Mouse (Mus musculus): Measurements from ENCODE around the gene Fam78b. TPM values are rescaled to one million over a fixed set of nuclear protein-coding genes. Genes with fewer than 3 reads are reported as not detected.

Gene Fam78b
- polyA plus RNA-seq, 1 experiment from 2014 or later: 4.7 TPM

GRCm38 (mm10) chr1:167042558-167042957 is 41.3 kb downstream of the Fam78b start:
- 0 out of 2 replicates have a peak, but pooled peaks cover 5% of the 10 kb centered on the region for H3K9me3 ChIP-seq (replicated peaks)
- no peak overlapping the region for H3K4me2 ChIP-seq
- no peak overlapping the region for H3K4me3 ChIP-seq
- H3K27me3 ChIP-seq: no peaks in the 10 kb centered on the region
- ATAC-seq: no peak
- no peaks in the 10 kb centered on the region for H3K36me3 ChIP-seq (ENCODE audit: poor library complexity, severe bottlenecking)
- no peak overlapping the region for H3K9ac ChIP-seq
- WGBS: 85% methylated on average over 6 of the region's 6 CpGs
- peaks cover 26% of the 10 kb centered on the region for H3K4me1 ChIP-seq
- no peak overlapping the region for H3K27ac ChIP-seq

GRCm38 (mm10) chr1:167046169-167046927 is 45.1 kb downstream of the Fam78b start:
- H3K27me3 ChIP-seq: no peaks in the 10 kb centered on the region
- no peak overlapping the region for H3K4me2 ChIP-seq
- H3K9me3 ChIP-seq (replicated peaks): 0 out of 2 replicates have a peak, but pooled peaks cover 5% of the 10 kb centered on the region
- peaks cover 15% of the 10 kb centered on the region for H3K4me1 ChIP-seq
- H3K27ac ChIP-seq: no peak overlapping the region
- H3K4me3 ChIP-seq: no peak overlapping the region
- no peak overlapping the region for H3K9ac ChIP-seq
- no peak for ATAC-seq
- 56% methylated on average over 10 of the region's 10 CpGs for WGBS
- H3K36me3 ChIP-seq (ENCODE audit: poor library complexity, severe bottlenecking): no peaks in the 10 kb centered on the region

GRCm38 (mm10) chr1:167050859-167051258 is 49.6 kb downstream of the Fam78b start:
- ATAC-seq: no peak
- Histone ChIP-seq H3K4me3 (no peak overlapping the region), H3K27me3 (no peaks in the 10 kb centered on the region), H3K36me3 (ENCODE audit: poor library complexity, severe bottlenecking) (no peaks in the 10 kb centered on the region), H3K4me1 (peaks cover 14% of the 10 kb centered on the region), H3K9me3 (replicated peaks) (no peaks in the 10 kb centered on the region), H3K9ac (no peak overlapping the region), H3K4me2 (no peak overlapping the region), H3K27ac (no peak overlapping the region)
- WGBS: 86% methylated on average over 3 of the region's 3 CpGs

- no peak overlapping the region for H3K9ac ChIP-seq
- no peak overlapping the region for H3K4me3 ChIP-seq
- H3K4me1 ChIP-seq: peaks cover 10% of the 10 kb centered on the region
- WGBS: 86% methylated on average over 7 of the region's 7 CpGs
- ATAC-seq: no peak
- no peaks in the 10 kb centered on the region for H3K27me3 ChIP-seq
- no peaks in the 10 kb centered on the region for H3K9me3 ChIP-seq (replicated peaks)
- H3K27ac ChIP-seq: no peak overlapping the region
- no peak overlapping the region for H3K4me2 ChIP-seq
- H3K36me3 ChIP-seq (ENCODE audit: poor library complexity, severe bottlenecking): no peaks in the 10 kb centered on the region
These were observed 52.8 kb downstream of the Fam78b start for GRCm38 (mm10) chr1:167054029-167054428.

- H3K4me2 ChIP-seq: no peak overlapping the region
- H3K4me1 ChIP-seq: peaks cover 23% of the 10 kb centered on the region
- no peaks in the 10 kb centered on the region for H3K27me3 ChIP-seq
- H3K4me3 ChIP-seq: no peak overlapping the region
- 0 out of 2 replicates have a peak overlapping the region, but pooled peaks have one; percentile 8 for H3K27ac ChIP-seq
- no peaks in the 10 kb centered on the region for H3K9me3 ChIP-seq (replicated peaks)
- 59% methylated on average over 5 of the region's 5 CpGs for WGBS
- no peaks in the 10 kb centered on the region for H3K36me3 ChIP-seq (ENCODE audit: poor library complexity, severe bottlenecking)
- no peak overlapping the region for H3K9ac ChIP-seq
- no peak for ATAC-seq
These were observed 56.3 kb downstream of the Fam78b start for GRCm38 (mm10) chr1:167057543-167057942.

GRCm38 (mm10) chr1:167059550-167060285 is 58.5 kb downstream of the Fam78b start:
- 52% methylated on average over 9 of the region's 9 CpGs for WGBS
- 0 out of 2 replicates have a peak, but pooled peaks have one; percentile 17 for ATAC-seq

GRCm38 (mm10) chr1:167063971-167064370 is 62.8 kb downstream of the Fam78b start:
- H3K27ac ChIP-seq: no peak overlapping the region
- no peaks in the 10 kb centered on the region for H3K9me3 ChIP-seq (replicated peaks)
- WGBS: 71% methylated on average over 4 of the region's 4 CpGs
- H3K4me1 ChIP-seq: peaks cover 32% of the 10 kb centered on the region
- ATAC-seq: no peak
- no peaks in the 10 kb centered on the region for H3K27me3 ChIP-seq
- H3K4me2 ChIP-seq: no peak overlapping the region
- no peak overlapping the region for H3K4me3 ChIP-seq
- H3K36me3 ChIP-seq (ENCODE audit: poor library complexity, severe bottlenecking): no peaks in the 10 kb centered on the region
- H3K9ac ChIP-seq: no peak overlapping the region

More at GRCm38 (mm10) chr1:167059550-167060285, 58.5 kb downstream of the Fam78b start:
- no peak overlapping the region for H3K4me3 ChIP-seq
- peaks cover 23% of the 10 kb centered on the region for H3K4me1 ChIP-seq
- no peaks in the 10 kb centered on the region for H3K9me3 ChIP-seq (replicated peaks)
- H3K4me2 ChIP-seq: no peak overlapping the region
- no peaks in the 10 kb centered on the region for H3K36me3 ChIP-seq (ENCODE audit: poor library complexity, severe bottlenecking)
- no peak overlapping the region for H3K27ac ChIP-seq
- H3K27me3 ChIP-seq: no peaks in the 10 kb centered on the region
- H3K9ac ChIP-seq: no peak overlapping the region

- Histone ChIP-seq H3K4me2 (no peak overlapping the region), H3K9me3 (replicated peaks) (no peaks in the 10 kb centered on the region), H3K4me1 (peaks cover 30% of the 10 kb centered on the region), H3K4me3 (no peak overlapping the region), H3K9ac (no peak overlapping the region), H3K36me3 (ENCODE audit: poor library complexity, severe bottlenecking) (no peaks in the 10 kb centered on the region), H3K27me3 (no peaks in the 10 kb centered on the region), H3K27ac (no peak overlapping the region)
- 20% methylated on average over 4 of the region's 4 CpGs for WGBS
- no peak for ATAC-seq
These were observed 64.3 kb downstream of the Fam78b start for GRCm38 (mm10) chr1:167065541-167065940.

- no peak overlapping the region for H3K4me3 ChIP-seq
- no peak overlapping the region for H3K27ac ChIP-seq
- H3K27me3 ChIP-seq: no peaks in the 10 kb centered on the region
- H3K9me3 ChIP-seq (replicated peaks): no peaks in the 10 kb centered on the region
- 46% methylated on average over 10 of the region's 10 CpGs for WGBS
- no peaks in the 10 kb centered on the region for H3K36me3 ChIP-seq (ENCODE audit: poor library complexity, severe bottlenecking)
- H3K9ac ChIP-seq: no peak overlapping the region
- no peak for ATAC-seq
- H3K4me1 ChIP-seq: peaks cover 32% of the 10 kb centered on the region
- no peak overlapping the region for H3K4me2 ChIP-seq
These were observed 64.8 kb downstream of the Fam78b start for GRCm38 (mm10) chr1:167065986-167066385.

GRCm38 (mm10) chr1:167066933-167067341 is 65.7 kb downstream of the Fam78b start:
- WGBS: 55% methylated on average over 9 of the region's 9 CpGs
- Histone ChIP-seq H3K27me3 (no peaks in the 10 kb centered on the region), H3K4me3 (no peak overlapping the region), H3K4me1 (peaks cover 32% of the 10 kb centered on the region), H3K9me3 (replicated peaks) (no peaks in the 10 kb centered on the region), H3K9ac (no peak overlapping the region; the same call in 1 of the 2 replicates), H3K36me3 (ENCODE audit: poor library complexity, severe bottlenecking) (no peaks in the 10 kb centered on the region), H3K4me2 (no peak overlapping the region), H3K27ac (peak overlapping the region; percentile 54)
- peak; percentile 69 for ATAC-seq

GRCm38 (mm10) chr1:167069741-167070140 is 68.5 kb downstream of the Fam78b start:
- Histone ChIP-seq H3K4me3 (no peak overlapping the region), H3K4me1 (peaks cover 32% of the 10 kb centered on the region), H3K9ac (no peak overlapping the region), H3K4me2 (no peak overlapping the region), H3K27me3 (no peaks in the 10 kb centered on the region), H3K9me3 (replicated peaks) (no peaks in the 10 kb centered on the region), H3K36me3 (ENCODE audit: poor library complexity, severe bottlenecking) (no peaks in the 10 kb centered on the region), H3K27ac (no peak overlapping the region; the same call in 1 of the 2 replicates)
- 0 out of 2 replicates have a peak, but pooled peaks have one; percentile 27 for ATAC-seq
- WGBS: 62% methylated on average over 9 of the region's 9 CpGs

GRCm38 (mm10) chr1:167070306-167070705 is 69.1 kb downstream of the Fam78b start:
- Histone ChIP-seq H3K9me3 (replicated peaks) (no peaks in the 10 kb centered on the region), H3K4me3 (no peak overlapping the region), H3K9ac (no peak overlapping the region), H3K4me1 (peaks cover 32% of the 10 kb centered on the region), H3K36me3 (ENCODE audit: poor library complexity, severe bottlenecking) (no peaks in the 10 kb centered on the region), H3K4me2 (no peak overlapping the region), H3K27me3 (no peaks in the 10 kb centered on the region), H3K27ac (no peak overlapping the region)
- no peak for ATAC-seq
- 78% methylated on average over 6 of the region's 6 CpGs for WGBS
